Mouse (Mus musculus) ES-E14 (cell line): ENCODE measurements around the gene Lcn2.

Experiments used
- HCFC1 ChIP-seq: IDR thresholded peaks from 2 replicates; pipeline ENCODE4 v1.6.1; 2012; ENCODE audit warnings: low read length, inconsistent platforms, borderline replicate concordance; ENCODE audit not compliant: insufficient read depth
- MAFK ChIP-seq: IDR thresholded peaks from 2 replicates; pipeline ENCODE4 v1.6.1; 2014; ENCODE audit warnings: mild to moderate bottlenecking, low read depth, low read length, inconsistent platforms; ENCODE audit not compliant: insufficient read depth
- ZC3H11A ChIP-seq: IDR thresholded peaks from 2 replicates; pipeline ENCODE4 v1.6.1; 2012; ENCODE audit warnings: low read depth, mild to moderate bottlenecking, inconsistent platforms, low read length, borderline replicate concordance
- ZNF384 ChIP-seq: IDR thresholded peaks from 2 replicates; pipeline ENCODE4 v1.6.1; 2012; ENCODE audit warnings: low read depth, low read length, inconsistent platforms

- TF ChIP-seq ZNF384, result no peak
- no peak for TF ChIP-seq ZC3H11A
- no peak for TF ChIP-seq HCFC1
- TF ChIP-seq MAFK, result no peak
These were observed 42.9 kb upstream of the Lcn2 start for GRCm38 (mm10) chr2:32430701-32431676.
